Mouse (Mus musculus) 3134 (cell line): ENCODE measurements around the gene Skiv2l.
"Not testable (repeated sequence)": the region's sequence is repeated elsewhere in the genome, so short reads cannot be mapped to it uniquely, and the experiment has no call there.

Experiments
- DNase-seq: peaks from one replicate; pipeline ENCODE4 v3.0.0-alpha.2; 2011; ENCODE audit warnings: low spot score; ENCODE audit not compliant: insufficient read length; ENCODE audit errors: extremely low read depth

Gene Skiv2l

DNA sequence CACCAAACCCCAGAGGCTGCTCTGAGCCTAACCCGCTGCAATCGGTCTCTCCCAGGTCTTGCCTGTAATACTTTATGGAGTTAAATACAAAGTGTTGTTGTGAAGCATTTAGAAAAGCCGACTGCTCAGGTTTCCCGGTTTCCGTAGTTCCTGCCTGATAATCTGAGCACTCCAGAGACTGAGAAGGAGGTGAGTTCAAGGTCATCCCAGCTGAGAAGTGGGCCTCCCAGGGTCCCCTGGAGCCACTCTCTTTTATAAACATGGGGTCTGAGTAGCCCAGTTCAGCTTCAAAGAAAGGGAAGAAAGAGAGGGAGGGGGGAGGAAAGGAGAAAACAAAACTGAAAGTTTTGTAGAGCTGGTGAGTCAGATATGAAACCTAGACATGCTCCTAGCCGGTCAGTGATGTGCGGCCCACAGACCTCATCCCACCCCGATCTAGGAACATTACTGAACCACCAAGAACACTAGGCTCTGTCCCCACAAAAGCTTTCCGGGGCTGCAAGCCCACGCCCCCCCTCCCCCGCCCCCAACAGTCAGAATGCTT lies 29.4 kb upstream of the Skiv2l start, which contains the start of gene Zbtb12:
Gene Zbtb12, plus strand, starts transcription at position 148 of the 544 bp plus-strand sequence.
- DNase-seq = no peak

DNA sequence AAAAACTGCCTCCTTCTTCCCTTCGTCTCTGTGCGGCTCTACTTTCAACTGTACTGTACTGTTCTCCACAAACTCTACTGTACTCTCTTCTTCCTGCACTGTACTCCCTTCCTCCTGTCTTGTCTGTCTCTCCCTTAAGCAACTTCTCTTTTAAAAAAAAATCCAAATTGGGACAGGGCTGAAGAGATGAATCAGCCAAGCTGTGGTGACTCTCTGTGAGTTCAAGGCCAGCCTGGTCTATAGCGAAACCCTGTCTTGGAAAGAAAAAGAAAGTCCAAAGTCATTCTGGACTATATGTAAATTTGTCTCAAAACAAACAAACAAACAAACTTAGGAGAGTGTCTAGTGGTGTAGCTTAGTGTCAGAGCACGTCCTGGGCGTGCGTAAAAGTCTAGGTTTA lies 24.3 kb upstream of the Skiv2l start:
- DNase-seq = no peak

DNA sequence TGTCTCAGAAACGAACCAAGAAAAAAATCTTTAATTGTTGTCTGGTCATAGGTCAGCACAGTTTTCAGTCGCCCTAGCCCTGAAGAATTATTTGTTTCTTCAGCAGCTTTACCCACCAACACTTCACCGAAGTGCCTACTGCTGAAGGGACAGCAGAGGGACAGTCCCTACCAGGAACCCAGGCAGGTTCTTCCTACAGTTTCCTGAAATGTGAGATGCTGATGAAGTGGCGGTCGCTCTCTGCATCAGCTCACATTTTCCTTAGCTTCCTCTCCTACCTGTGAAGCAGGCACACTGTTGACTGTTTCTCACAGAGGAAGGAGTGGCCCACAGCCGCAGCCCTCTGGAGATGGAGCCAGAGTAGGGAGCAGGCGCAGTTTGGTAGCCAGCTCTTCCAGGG lies 16.0 kb upstream of the Skiv2l start:
- no peak for DNase-seq

DNA sequence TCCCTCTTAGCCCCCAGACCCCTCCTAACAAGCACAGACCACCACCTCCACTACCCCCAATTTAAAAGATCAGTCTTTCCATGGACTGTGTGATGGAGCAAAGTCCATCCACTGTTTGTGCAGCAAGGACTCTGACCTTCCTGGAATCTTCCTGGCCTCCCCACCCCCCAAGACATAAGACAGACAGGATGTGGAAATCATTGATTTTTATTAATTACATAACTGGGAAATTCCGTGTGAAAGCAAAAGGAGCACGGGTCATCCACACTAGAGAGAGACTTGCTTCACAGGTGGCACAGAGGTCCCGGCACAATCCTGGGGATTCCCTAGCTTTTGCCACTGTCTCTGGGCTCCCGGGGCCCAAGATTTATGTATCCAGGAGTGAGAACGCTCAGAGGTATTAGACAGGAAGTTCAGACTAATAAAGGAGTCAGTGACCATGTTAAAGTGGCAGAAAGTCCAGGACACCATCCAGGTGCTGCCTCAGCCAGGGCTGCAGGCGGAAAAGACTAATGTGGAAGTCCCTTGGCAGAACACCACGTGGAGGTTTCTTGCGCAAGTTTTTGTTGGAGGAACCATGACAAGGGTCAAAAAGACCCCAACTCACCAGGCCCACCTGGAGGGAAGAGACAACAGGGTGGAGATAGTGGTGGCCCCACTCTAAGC lies 12.5 kb upstream of the Skiv2l start, which contains the start of gene Cfb:
Gene Cfb, minus strand, starts transcription at position 103 of the 666 bp plus-strand sequence.
- no peak for DNase-seq

DNA sequence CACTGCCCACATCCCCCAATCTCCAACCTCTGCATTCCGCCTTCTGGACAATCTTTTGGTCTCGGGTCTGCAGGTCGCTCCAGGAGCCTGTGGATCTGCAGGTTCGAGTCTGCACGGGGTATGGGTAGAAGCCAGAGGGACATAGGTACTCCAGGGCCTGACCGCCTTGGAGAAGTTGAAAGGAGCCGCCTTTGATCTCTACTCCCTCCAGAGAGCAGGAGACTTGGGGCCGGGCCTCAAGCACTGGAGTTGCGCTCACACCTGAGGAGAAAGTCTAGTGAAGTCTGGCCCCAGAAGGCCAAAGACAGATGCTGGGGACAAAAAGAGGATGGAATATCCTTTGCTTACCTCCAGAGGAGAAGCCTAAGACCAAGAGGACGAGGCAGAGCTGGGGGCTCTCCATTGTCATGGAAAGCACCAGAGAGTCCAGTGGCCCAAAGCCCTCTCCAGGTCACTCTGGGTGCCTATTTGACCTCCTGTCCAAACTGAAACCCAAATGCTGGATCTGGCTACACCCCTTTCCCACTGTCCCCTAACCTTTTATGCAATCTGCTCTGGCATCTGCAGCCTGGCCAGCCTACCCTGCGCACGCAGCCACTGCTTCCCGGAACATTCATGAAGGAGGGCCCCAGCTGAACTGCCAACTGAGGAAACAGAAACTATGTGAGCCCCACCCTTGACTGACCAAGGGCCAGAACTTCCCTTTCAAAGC lies 11.8 kb upstream of the Skiv2l start:
- DNase-seq = no peak

DNA sequence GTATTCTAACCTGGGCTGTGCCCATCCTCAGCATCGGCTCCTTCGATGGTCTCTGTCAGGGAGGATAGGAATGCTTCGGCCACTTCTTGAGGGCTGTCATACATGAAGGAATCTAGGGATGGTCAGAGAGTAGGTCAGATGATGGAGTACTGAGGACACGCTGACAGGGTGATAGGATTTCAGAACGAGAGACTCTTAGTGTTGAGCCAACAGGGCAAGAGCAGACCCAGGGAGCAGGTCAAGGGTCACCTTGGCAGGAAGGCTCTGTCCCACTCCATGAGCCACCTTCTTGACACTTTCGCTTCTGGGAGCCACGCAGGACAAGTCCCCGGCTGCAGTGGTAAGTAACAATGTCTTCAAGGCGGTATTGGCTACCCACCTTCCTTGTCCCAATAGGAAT lies 10.5 kb upstream of the Skiv2l start:
- DNase-seq = no peak

DNA sequence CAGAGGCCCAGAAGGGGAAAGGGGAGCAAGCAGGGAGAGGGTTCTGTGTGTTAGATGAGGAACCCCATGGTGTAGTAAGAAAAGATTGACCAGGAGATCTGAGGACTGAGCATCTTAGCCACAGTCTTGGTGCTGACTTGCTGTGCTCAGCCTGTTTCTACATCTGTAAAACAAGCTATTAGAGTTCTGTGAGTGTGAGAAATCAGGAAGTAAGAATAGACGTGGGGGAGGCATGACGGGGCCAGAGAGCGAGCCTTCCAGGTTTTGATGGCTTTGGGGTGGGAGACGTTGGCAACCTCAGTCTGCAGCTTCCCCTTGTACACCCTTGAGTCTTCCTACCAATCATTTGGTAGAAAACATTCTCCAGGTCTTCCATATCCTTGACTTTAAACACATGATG lies 8.7 kb upstream of the Skiv2l start:
- no peak for DNase-seq

DNA sequence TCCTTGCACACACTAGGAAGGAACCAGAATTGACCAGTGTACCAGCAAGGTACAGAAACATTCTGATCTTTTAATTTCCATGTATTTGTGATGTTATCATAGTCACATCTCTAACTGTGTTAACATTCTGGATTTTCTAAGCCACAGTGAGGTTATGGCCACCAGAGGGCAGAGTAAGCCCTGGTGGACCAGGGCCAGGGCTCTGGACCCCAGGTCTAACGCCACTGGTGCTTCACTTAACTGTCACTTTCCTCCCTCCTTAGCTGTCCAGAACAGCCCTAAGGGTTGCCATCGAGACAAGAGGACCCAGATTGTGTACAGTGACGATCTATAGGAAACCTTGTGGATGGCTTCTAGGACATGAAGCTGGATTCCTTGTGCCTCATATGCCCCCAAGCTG lies 5.8 kb upstream of the Skiv2l start:
- no peak for DNase-seq

DNA sequence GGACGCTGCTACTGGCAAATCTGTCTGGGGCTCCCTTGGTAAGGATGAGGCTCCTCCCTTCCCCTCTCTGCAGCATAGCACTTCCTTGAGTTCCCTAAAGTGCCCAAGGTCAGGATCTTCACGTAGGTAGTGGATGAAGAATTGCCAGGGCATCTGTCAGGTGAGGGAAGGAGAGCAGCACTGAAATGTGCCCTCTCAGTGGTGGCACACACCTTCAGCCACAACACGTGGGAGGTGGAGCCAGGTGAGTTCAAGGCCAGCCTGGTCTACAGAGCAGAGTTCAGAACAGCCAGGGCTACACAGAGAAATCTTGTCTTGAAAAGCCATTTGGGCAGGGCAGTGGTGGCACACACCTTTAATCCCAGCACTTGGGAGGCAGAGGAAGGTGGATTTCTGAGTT lies 4.8 kb upstream of the Skiv2l start:
- DNase-seq = no peak

DNA sequence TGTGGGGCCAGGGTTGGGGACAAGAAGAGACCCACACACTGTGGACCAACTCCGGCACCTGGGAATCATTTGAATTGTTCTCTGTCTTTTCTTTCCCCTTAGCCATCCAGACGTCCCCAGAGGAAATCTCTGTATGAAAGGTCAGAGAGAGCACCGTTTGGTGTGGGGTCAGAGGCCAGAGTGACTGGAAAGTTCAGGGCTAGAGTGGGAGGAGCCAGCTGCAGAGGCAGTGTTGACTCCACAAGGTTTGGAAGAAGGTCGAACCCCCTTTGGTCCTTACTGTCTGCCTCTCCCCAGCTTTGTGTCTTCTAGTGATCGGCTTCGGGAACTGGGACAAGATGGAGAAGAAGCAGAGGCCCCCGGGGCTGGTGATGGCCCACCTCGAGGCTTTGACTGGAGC lies 3.5 kb upstream of the Skiv2l start:
- DNase-seq = no peak

DNA sequence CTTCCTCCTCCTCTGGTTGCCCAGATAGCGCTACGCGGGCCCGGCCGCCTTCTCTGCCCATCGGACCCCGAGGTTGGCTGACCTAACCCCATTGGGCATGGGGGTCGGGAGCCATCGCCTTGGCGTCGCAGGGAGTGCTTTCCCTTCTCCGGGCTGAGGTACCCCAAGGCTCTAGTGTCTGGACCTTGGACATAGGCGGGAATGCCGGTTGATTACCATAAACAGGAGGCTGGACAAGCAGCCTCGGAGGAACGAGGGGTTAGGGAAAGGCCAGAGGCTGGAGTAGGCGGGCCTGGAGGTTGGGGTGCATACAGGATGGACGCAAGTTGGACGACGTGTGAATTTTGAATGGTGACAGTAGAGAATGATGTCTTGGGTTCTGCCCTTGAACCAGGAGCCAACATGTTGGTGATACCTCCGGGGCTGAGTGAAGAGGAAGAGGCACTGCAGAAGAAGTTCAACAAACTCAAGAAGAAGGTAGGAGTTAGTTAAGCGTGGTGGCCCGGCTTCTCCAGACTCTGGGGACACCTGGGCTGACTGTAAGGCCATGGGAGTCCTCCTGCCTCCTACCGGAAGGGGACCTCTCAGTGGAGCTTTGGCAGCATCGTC lies 611 bp upstream of the Skiv2l start:
- DNase-seq = no peak

DNA sequence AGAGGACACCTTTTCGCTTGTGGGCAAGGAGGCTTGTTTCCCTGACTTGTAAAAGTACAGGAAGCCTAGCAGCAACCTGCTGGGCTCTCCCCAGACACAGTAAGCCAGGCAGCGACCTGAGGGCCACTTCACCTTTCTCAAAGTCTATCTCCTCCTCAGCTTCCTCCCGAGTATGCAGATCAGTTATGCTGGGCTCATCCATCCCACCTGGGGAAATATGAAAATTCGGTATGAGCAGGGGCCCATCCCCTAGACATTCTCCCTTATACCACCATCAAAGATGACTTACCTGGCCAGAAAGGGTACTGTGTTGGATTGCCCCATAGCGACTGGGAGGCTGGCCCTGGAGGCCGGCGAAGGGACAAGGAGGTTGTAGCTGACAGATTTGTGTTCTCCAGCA lies 2.4 kb downstream of the Skiv2l start:
- DNase-seq = no peak

DNA sequence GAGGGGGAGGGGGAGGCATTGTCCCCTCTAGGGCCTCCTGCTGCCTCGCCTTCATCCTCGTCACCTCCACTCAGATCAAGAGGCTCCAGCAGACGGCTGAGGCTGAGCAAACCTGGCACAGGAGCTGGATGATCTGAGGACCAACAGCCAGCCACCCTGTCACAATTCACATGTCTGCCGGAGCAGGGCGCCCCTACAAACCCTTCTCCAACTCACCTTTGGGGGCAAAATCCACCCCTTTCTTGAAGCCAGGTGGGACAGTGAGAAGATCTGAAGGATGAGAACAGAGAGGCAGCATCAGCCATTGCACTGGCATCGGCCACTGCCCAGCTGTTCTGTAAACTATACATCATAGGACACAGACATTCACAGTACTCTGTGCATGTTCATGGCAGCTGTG lies 2.8 kb downstream of the Skiv2l start:
- no peak for DNase-seq

DNA sequence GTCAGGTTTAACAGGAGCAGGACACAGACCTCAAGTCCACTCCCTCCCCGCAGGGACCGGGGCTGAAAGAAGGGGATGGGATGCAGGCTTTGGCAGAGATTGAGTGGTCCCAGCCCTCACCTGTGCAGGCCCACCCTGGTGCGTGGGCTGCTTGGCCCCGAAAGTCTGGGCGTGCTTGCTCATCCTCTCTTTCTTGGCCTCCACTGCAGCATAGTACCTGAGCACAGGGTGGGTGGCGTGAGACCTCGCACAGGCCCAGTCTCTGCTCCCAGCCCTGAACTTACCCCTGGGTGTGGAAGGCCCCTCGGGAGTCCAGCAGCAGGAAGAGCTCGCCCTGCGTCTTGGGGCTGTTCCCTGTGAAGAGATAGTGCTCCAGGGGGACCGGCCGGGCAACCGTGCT lies 5.1 kb downstream of the Skiv2l start:
- DNase-seq = no peak

DNA sequence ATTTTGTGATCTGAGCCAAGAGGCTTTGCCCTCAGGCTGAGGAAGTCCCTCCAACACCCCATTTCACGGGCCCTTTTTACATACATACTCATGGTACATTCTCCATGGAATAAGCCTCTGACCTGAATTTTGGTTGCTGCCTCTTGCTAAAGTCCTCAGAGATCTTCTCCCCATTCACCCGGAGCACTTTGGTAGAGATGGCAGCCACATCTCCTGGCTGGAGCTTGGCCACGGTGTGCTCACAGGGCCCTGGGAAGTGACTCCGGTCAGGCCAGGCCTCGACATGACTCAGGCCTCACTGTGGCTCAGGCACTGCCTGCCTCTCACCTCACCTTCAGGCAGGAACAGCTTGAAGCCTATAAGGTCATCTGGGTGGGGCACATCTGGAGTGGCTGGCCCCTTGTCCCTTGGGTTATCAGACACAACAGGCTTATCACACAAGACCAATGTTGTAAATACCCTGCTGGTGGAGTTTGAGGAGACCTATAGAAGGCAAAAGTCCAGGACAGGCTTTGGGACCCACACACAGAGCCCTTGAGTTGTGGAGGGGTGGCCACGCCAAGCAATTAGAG lies 9.2 kb downstream of the Skiv2l start:
- no peak for DNase-seq

DNA sequence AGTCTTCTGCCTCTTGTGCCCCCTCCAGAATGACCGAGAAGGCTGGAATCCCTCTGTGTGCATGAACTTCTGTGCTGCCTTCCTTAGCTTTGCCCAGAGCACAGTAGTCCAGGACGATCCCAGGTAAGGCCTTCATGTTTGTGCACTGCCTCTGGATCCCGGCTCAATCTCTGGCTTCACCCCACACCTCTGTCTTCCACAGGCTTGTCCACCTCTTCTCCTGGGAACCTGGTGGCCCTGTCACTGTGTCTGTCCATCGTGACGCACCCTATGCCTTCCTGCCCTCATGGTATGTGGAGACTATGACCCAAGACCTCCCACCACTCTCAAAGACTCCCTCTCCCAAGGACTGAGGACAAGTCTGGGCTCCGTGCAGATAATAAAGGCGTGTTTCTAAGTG lies 11.2 kb downstream of the Skiv2l start:
- DNase-seq = no peak

DNA sequence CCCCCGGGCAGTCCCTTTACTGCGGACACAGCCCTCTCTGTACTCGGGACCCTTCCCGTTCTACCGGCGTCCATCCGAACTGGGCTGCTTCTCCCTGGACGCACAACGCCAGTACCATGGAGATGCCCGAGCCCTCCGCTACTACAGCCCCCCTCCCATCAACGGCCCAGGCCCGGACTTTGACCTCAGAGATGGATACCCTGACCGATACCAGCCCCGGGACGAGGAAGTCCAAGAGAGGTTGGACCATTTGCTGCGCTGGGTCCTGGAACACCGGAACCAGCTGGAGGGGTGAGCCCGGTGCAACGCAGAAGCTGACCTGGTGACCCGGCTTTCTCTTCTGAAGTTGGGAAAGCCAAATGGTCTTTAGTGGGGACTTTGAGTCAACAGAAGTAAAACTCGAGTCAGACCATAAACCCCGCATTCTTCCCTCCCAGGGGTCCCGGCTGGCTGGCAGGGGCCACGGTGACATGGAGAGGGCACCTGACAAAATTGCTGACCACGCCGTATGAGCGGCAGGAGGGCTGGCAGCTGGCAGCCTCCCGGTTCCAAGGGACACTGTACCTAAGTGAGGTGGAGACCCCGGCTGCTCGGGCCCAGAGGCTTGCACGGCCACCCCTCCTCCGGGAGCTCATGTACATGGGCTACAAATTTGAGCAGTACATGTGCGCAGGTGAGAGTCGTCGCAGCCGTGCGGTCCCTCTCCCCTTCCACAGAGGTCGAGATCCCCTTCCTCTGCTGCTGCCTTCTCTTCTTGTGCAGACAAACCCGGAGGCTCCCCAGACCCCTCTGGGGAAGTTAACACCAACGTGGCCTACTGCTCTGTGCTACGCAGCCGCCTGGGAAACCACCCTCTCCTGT lies 12.3 kb downstream of the Skiv2l start:
- DNase-seq = no peak

DNA sequence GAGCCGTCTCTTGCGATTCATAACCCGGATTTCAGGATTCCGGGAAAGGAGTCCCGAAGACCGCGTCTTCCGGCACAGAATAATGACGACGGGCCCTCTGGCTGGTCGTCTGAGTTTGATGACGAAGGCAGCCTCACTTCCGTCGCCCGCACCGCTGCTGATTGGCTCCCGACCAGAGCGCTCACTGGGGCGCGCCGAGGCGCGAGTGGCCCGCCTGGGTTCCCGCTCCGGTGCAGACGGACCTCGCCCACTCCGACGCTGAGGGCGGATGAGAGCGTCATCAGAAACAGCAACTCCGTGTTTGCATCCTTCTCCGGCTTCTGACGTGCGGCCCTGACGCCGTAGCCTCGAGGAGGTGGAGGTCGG lies 13.2 kb downstream of the Skiv2l start, which contains the start of the genes Stk19 and Dxo:
Gene Stk19, minus strand, starts transcription at position 90 of the 366 bp plus-strand sequence.
Gene Dxo, plus strand, starts transcription at position 164 of the 366 bp plus-strand sequence.
- peak; percentile 96 for DNase-seq

DNA sequence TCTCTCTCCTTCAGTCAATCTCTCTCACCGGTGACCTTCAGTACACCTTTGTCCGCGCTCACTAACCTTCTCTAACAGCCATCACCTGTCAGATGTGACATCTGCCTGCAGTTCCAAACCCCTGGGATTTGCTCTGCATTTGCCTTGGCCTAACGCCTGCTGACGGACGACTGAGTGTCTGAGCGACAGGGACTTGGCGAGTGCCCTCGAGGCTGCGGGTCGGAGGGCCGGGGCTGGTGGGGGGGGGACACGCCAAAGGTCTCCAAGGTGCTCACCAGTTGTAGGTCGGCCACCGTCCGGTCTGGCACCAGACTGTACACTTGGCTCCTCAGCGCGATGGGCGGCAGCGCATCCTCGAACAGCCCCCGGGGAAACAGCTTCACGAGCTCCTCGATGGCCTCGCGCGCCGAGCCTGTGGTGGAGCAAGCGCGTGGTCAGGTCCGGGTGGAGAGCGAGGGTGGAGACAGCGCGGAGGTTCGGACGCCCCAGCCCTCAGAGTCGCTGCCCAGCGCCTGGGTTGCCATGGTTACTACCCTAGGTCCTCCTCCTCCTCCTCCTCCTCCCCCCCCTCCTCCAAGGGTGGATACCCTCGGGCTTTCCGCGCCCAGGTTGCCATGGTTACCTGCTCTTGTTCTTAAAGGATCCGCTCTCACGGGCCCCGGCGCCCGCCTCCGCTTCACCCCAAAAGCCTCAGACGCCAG lies 13.7 kb downstream of the Skiv2l start:
- DNase-seq = no peak

DNA sequence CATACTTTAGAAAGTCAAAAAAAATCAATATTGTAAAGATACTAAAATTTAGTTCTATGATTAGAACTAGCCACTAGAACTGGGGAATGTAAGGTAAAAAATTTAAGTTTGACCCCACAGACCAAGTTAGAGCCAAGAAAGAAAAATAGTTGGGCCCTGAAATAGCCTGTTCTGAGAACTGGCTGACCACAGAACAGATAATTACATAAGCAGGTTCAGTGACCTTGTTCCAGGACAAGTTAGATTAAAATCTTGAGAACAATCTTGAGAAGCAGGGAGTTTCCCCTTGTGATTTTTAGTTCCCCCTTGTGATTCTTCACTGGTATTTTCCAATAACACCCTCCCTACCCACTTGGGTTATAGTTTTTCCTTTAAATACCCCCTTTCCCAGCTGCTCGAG lies 19.2 kb downstream of the Skiv2l start:
- DNase-seq = not testable (repeated sequence)
